Mouse (Mus musculus): Measurements from ENCODE around the gene Gm35134.
"Not testable (repeated sequence)": the region's sequence is repeated elsewhere in the genome, so short reads cannot be mapped to it uniquely, and the experiment has no call there.

Gm35134 gene

GRCm38 (mm10) chrY:19112707-19113106 is at the start of gene Gm35134:
TSS of gene Gm35134 (plus strand) at chrY:19113007.
- not testable (repeated sequence) for DNase-seq (ENCODE audit: low spot score in 2 of 2)

Data from cerebellum, postnatal 4 days (tissue).